Mouse (Mus musculus) bone marrow, adult 2 months (tissue): Measurements from ENCODE around the gene Rpl14.

Experiments
- CTCF ChIP-seq: fragments of 200-500 bp; IDR thresholded peaks from 2 replicates; pipeline ENCODE4 v1.5.1; 2011; ENCODE audit warnings: low read length, control low read depth; ENCODE audit not compliant: control insufficient read depth, insufficient read depth
- POLR2A ChIP-seq: fragments of 200-500 bp; IDR thresholded peaks from 2 replicates; pipeline ENCODE4 v1.6.1; 2011; ENCODE audit warnings: low read depth, mild to moderate bottlenecking, control low read depth, low read length, borderline replicate concordance; ENCODE audit not compliant: control insufficient read depth

DNA sequence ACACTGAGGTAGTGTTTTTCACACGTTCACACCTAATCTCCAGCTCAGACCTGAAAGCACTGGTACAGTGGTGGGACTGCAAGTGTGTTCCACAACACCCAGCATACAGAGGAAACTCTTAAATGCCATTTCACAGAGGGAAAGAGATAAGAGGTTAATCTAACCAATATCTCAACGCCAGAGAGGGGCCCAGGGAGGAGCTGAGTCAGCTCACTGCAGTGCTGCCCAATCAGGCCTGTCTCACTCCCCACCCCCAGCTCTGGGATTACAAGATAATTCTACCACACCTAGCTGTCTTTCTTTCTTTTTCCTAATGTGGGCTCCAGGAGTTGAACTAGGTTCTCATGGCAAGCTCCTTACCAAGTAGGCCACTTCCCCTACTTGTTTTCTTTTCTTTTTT lies 2.3 kb upstream of the Rpl14 start:
- TF ChIP-seq CTCF (no peak), POLR2A (no peak)
